Mouse (Mus musculus): ENCODE results near the gene Lima1. TPM values are rescaled to one million over a fixed set of nuclear protein-coding genes. Genes with fewer than 3 reads are reported as not detected.
A peak's percentile ranks its signal among the peaks of the same experiment; 100 is the strongest.

Lima1 gene
- polyA plus RNA-seq, 1 experiment from 2014 or later: 19.9 TPM

DNA sequence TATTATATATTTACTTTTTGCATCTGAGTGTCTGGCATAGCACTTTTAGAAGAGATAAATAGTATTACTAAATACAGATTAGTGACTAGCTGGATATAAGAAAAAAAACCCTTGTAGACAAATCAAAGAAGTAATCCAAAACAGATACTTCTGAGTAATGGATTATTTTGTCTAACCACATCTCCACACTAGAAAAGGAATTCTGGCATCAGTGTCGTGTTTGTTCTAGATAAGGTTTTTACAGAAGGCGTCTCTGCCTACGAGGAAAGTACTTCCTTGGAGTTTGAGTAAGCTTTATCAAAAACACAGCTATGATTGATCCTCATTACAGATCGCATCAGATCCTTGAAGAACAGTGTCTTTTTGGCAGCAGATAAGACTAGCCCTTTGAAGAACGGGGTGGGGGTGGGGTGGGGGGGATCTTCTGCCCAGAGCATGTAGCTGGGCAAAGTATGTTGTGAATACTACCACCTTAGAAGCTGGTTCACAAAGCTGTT, 104.2 kb downstream of the Lima1 start:
- no peak overlapping the region; the same call in 1 of the 2 replicates for H3K27ac ChIP-seq (ENCODE audit: low read length)
- peak overlapping the region; percentile 69 for H3K4me3 ChIP-seq (ENCODE audit: low read length)
- H3K9me3 ChIP-seq (replicated peaks; ENCODE audit: control insufficient read depth, low read length): no peaks in the 10 kb centered on the region
- H3K4me2 ChIP-seq (ENCODE audit: low read depth, low read length): peak overlapping the region; percentile 73
- ATAC-seq (replicated peaks; ENCODE audit: extremely low read depth, insufficient read depth, low FRiP score): no peak
- no peaks in the 10 kb centered on the region for H3K36me3 ChIP-seq (ENCODE audit: control insufficient read depth, insufficient read depth)
- no peaks in the 10 kb centered on the region for H3K27me3 ChIP-seq (ENCODE audit: control insufficient read depth, insufficient read depth, low read length)
- 0 out of 2 replicates have a peak, but pooled peaks cover 4% of the 10 kb centered on the region for H3K4me1 ChIP-seq (ENCODE audit: control insufficient read depth, insufficient read depth, low read length)
- peak overlapping the region; percentile 86 for H3K9ac ChIP-seq (ENCODE audit: low read length)
- WGBS: 13% methylated on average over 5 of the region's 5 CpGs

DNA sequence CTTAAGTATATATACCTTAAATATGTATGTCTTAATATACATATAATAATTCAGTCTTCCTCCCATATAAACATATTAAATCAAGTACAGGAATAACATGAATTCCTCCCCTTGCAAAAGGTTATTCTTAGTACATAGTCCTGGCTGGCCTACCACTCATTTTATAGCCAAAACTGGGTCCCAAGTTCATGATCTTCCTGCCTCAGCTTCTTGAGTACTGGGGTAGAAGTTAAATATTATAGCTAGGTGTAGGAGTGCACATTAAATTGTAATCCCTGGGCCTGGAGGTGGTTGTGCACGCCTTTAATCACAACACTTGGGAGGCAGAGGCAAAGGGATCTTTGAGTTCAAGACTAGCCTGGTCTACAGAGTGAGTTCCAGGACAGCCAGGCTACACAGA, 106.5 kb downstream of the Lima1 start:
- H3K9me3 ChIP-seq (replicated peaks; ENCODE audit: control insufficient read depth, low read length): no peaks in the 10 kb centered on the region
- H3K4me3 ChIP-seq (ENCODE audit: low read length): no peak overlapping the region
- H3K4me1 ChIP-seq (ENCODE audit: control insufficient read depth, insufficient read depth, low read length): 0 out of 2 replicates have a peak, but pooled peaks cover 4% of the 10 kb centered on the region
- no peak overlapping the region for H3K27ac ChIP-seq (ENCODE audit: low read length)
- no peak overlapping the region for H3K9ac ChIP-seq (ENCODE audit: low read length)
- H3K36me3 ChIP-seq (ENCODE audit: control insufficient read depth, insufficient read depth): no peaks in the 10 kb centered on the region; the same call in 1 of the 2 replicates
- H3K4me2 ChIP-seq (ENCODE audit: low read depth, low read length): no peak overlapping the region
- no peaks in the 10 kb centered on the region for H3K27me3 ChIP-seq (ENCODE audit: control insufficient read depth, insufficient read depth, low read length)
- ATAC-seq (replicated peaks; ENCODE audit: extremely low read depth, insufficient read depth, low FRiP score): no peak
- 81% methylated on average over 1 of the region's 1 CpGs for WGBS

DNA sequence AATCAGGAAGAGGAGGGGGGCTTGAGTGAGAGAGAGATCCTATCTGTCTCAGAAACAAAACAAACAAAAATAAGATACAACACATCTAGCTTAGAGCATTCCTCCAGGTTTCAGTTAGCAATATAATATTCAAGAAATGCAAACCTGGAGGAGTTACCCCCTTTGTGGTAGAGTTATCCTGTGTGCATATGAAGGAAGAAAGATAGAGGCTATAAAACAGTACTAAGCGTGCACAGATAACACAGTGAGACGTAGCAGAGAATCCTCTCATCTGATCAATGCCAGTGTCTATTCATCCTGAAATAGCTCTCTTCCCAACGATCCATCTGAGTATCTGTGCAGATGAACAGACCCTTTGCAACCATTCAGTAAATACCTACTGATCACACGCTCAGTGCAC, 107.8 kb downstream of the Lima1 start:
- Histone ChIP-seq H3K4me3 (ENCODE audit: low read length) (no peak overlapping the region), H3K36me3 (ENCODE audit: control insufficient read depth, insufficient read depth) (no peaks in the 10 kb centered on the region; the same call in 1 of the 2 replicates), H3K4me2 (ENCODE audit: low read depth, low read length) (no peak overlapping the region), H3K9me3 (replicated peaks; ENCODE audit: control insufficient read depth, low read length) (no peaks in the 10 kb centered on the region), H3K9ac (ENCODE audit: low read length) (no peak overlapping the region), H3K4me1 (ENCODE audit: control insufficient read depth, insufficient read depth, low read length) (0 out of 2 replicates have a peak, but pooled peaks cover 4% of the 10 kb centered on the region), H3K27me3 (ENCODE audit: control insufficient read depth, insufficient read depth, low read length) (no peaks in the 10 kb centered on the region), H3K27ac (ENCODE audit: low read length) (no peak overlapping the region)
- 74% methylated on average over 4 of the region's 4 CpGs for WGBS
- ATAC-seq (replicated peaks; ENCODE audit: extremely low read depth, insufficient read depth, low FRiP score): no peak

DNA sequence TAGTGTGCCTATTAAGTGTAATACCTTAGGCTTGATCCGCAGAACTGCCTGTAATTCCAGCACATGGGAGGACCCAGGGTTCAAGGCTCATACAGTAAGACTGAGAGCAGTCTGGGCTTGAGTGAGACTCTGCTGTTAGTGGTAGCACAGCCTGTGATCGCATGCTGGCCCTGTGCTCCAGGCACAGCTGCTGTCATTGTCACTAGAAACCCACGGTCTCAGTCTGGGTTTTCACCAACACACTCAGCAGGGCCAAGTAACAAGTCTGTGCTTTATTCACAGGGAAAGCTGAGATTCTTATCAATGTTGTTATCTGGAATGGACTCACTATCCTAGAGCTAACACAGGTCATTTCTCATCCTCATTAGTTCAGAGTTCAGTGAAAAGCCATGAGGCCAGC, 121.1 kb downstream of the Lima1 start:
- no peak overlapping the region for H3K9ac ChIP-seq (ENCODE audit: low read length)
- WGBS: 66% methylated on average over 3 of the region's 3 CpGs
- no peaks in the 10 kb centered on the region for H3K9me3 ChIP-seq (replicated peaks; ENCODE audit: control insufficient read depth, low read length)
- H3K4me3 ChIP-seq (ENCODE audit: low read length): no peak overlapping the region
- H3K4me1 ChIP-seq (ENCODE audit: control insufficient read depth, insufficient read depth, low read length): 0 out of 2 replicates have a peak, but pooled peaks cover 2% of the 10 kb centered on the region
- ATAC-seq (replicated peaks; ENCODE audit: extremely low read depth, insufficient read depth, low FRiP score): no peak
- no peak overlapping the region for H3K4me2 ChIP-seq (ENCODE audit: low read depth, low read length)
- H3K27me3 ChIP-seq (ENCODE audit: control insufficient read depth, insufficient read depth, low read length): no peaks in the 10 kb centered on the region
- no peak overlapping the region for H3K27ac ChIP-seq (ENCODE audit: low read length)
- H3K36me3 ChIP-seq (ENCODE audit: control insufficient read depth, insufficient read depth): no peaks in the 10 kb centered on the region

DNA sequence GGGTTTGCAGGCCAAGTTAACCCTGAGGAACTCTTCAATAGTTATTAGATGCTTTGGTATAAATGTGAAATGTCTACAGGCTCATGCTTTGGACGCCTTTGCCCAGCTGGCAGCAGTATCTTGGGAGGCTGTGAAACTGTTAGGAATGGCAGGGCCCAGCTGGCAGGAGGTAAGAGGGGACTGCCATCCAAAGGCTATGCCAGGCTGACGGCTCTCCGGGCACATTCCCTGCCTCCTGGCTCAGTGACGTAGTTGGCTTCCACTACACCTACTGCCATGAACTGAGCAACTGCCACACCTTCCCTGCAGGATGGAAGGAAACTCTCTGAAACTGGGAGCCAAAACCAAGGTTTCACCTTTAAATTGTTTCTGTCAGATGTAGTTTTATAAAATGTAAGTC, 135.0 kb downstream of the Lima1 start:
- Histone ChIP-seq H3K9me3 (replicated peaks; ENCODE audit: control insufficient read depth, low read length) (no peaks in the 10 kb centered on the region), H3K36me3 (ENCODE audit: control insufficient read depth, insufficient read depth) (peaks cover 29% of the 10 kb centered on the region), H3K9ac (ENCODE audit: low read length) (no peak overlapping the region), H3K27ac (ENCODE audit: low read length) (no peak overlapping the region), H3K4me2 (ENCODE audit: low read depth, low read length) (no peak overlapping the region), H3K27me3 (ENCODE audit: control insufficient read depth, insufficient read depth, low read length) (no peaks in the 10 kb centered on the region), H3K4me3 (ENCODE audit: low read length) (no peak overlapping the region), H3K4me1 (ENCODE audit: control insufficient read depth, insufficient read depth, low read length) (no peaks in the 10 kb centered on the region)
- WGBS: 89% methylated on average over 4 of the region's 4 CpGs
- ATAC-seq (replicated peaks; ENCODE audit: extremely low read depth, insufficient read depth, low FRiP score): no peak

DNA sequence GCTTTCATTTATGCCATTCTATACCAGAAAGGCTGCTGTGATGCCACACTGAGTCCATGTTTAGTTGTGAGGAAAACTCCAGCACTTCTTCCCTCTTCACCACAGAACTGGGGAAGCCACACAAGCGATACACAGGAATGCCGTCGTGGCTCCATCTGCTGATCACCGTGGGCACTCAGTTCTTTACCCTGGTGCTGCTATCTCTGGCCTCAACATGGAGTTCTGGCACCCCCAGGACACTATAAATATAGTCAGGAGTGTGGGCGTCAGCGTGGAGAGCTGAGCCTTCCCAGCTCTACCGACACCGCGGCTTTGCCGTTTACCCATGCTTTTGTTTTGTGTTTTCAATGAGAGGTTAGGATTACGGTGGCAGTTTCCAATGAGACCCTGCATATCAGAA, 138.6 kb downstream of the Lima1 start:
- Histone ChIP-seq H3K4me1 (ENCODE audit: control insufficient read depth, insufficient read depth, low read length) (no peaks in the 10 kb centered on the region), H3K4me3 (ENCODE audit: low read length) (no peak overlapping the region), H3K36me3 (ENCODE audit: control insufficient read depth, insufficient read depth) (peaks cover 35% of the 10 kb centered on the region), H3K4me2 (ENCODE audit: low read depth, low read length) (no peak overlapping the region), H3K27ac (ENCODE audit: low read length) (no peak overlapping the region), H3K27me3 (ENCODE audit: control insufficient read depth, insufficient read depth, low read length) (no peaks in the 10 kb centered on the region), H3K9ac (ENCODE audit: low read length) (no peak overlapping the region), H3K9me3 (replicated peaks; ENCODE audit: control insufficient read depth, low read length) (no peaks in the 10 kb centered on the region)
- no peak for ATAC-seq (replicated peaks; ENCODE audit: extremely low read depth, insufficient read depth, low FRiP score)
- 67% methylated on average over 11 of the region's 11 CpGs for WGBS

DNA sequence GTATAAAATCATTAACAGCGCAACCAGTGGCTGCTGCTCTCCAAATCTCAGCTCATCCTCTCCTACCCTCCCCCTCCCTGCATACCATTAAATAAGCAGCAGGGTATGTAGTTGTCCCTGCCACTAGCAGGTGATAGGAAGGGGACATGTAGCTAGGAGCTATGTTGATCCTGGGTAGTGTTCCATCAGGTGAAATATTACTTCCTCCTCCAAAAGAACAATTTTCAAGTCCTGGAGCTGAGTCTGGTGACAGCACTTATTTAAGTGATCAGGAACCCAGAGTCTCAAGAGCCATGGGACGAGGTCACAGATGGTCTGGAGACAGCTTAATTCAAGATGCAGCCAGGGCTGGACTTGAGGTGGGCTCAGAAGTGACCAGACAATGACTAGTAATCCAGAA, 139.6 kb downstream of the Lima1 start:
- Histone ChIP-seq H3K4me3 (ENCODE audit: low read length) (no peak overlapping the region), H3K27ac (ENCODE audit: low read length) (no peak overlapping the region), H3K4me2 (ENCODE audit: low read depth, low read length) (no peak overlapping the region), H3K9me3 (replicated peaks; ENCODE audit: control insufficient read depth, low read length) (no peaks in the 10 kb centered on the region), H3K9ac (ENCODE audit: low read length) (no peak overlapping the region), H3K27me3 (ENCODE audit: control insufficient read depth, insufficient read depth, low read length) (no peaks in the 10 kb centered on the region), H3K4me1 (ENCODE audit: control insufficient read depth, insufficient read depth, low read length) (no peaks in the 10 kb centered on the region), H3K36me3 (ENCODE audit: control insufficient read depth, insufficient read depth) (peaks cover 33% of the 10 kb centered on the region)
- no peak for ATAC-seq (replicated peaks; ENCODE audit: extremely low read depth, insufficient read depth, low FRiP score)
- 94% methylated on average over 2 of the region's 2 CpGs for WGBS

DNA sequence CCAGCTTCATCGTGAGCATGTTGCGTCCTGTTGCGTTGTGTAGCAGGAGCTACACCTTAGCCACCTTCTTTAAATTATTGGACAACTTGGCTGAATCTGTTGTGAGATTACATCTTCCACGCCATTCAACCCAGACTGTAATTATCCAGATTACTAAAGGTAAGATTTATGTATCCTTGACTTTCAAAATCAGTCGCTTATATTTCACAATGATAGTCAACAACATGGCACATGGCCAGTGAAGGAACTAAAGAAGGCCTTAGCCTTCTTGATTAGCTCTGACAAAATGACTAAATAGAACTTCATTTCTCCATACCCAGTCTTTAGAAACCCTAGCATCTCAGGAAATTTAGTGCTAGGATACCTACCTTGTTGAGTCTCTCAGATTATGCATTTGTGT, 142.1 kb downstream of the Lima1 start:
- H3K4me1 ChIP-seq (ENCODE audit: control insufficient read depth, insufficient read depth, low read length): no peaks in the 10 kb centered on the region
- no peak overlapping the region for H3K4me2 ChIP-seq (ENCODE audit: low read depth, low read length)
- no peak overlapping the region for H3K4me3 ChIP-seq (ENCODE audit: low read length)
- peaks cover 6% of the 10 kb centered on the region for H3K9me3 ChIP-seq (replicated peaks; ENCODE audit: control insufficient read depth, low read length)
- no peak for ATAC-seq (replicated peaks; ENCODE audit: extremely low read depth, insufficient read depth, low FRiP score)
- H3K27ac ChIP-seq (ENCODE audit: low read length): no peak overlapping the region
- H3K36me3 ChIP-seq (ENCODE audit: control insufficient read depth, insufficient read depth): peaks cover 38% of the 10 kb centered on the region
- H3K27me3 ChIP-seq (ENCODE audit: control insufficient read depth, insufficient read depth, low read length): no peaks in the 10 kb centered on the region
- H3K9ac ChIP-seq (ENCODE audit: low read length): no peak overlapping the region
- WGBS: 95% methylated on average over 5 of the region's 5 CpGs

DNA sequence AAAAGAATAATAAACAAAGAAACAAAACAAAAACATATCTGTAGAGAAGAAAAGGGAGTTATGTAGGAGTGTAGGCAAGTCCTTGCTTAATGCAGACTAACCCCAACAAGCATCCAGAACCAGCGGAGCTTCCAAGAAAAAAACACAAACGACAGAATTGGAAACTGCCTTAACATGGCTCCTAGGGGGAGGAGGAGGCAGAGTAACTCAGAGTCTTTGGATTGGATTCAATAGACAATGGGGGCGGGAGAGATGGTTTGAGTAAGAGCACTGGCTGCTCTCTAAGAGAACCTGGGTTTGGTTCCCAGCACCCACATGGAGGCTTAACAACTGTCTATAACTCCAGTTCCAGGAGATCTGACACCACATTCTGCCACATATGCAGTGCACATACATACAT, 143.6 kb downstream of the Lima1 start:
- ATAC-seq (replicated peaks; ENCODE audit: extremely low read depth, insufficient read depth, low FRiP score): no peak
- Histone ChIP-seq H3K27ac (ENCODE audit: low read length) (no peak overlapping the region), H3K4me1 (ENCODE audit: control insufficient read depth, insufficient read depth, low read length) (peaks cover 1% of the 10 kb centered on the region), H3K36me3 (ENCODE audit: control insufficient read depth, insufficient read depth) (peaks cover 39% of the 10 kb centered on the region), H3K9ac (ENCODE audit: low read length) (no peak overlapping the region), H3K9me3 (replicated peaks; ENCODE audit: control insufficient read depth, low read length) (peaks cover 6% of the 10 kb centered on the region), H3K4me3 (ENCODE audit: low read length) (no peak overlapping the region), H3K27me3 (ENCODE audit: control insufficient read depth, insufficient read depth, low read length) (no peaks in the 10 kb centered on the region), H3K4me2 (ENCODE audit: low read depth, low read length) (no peak overlapping the region)
- whole genome bisulfite sequencing: 90% methylated on average over 3 of the region's 3 CpGs
